Comparison of ENCODE assay signal across 8 mouse cellular contexts in the genomic region with DNA sequence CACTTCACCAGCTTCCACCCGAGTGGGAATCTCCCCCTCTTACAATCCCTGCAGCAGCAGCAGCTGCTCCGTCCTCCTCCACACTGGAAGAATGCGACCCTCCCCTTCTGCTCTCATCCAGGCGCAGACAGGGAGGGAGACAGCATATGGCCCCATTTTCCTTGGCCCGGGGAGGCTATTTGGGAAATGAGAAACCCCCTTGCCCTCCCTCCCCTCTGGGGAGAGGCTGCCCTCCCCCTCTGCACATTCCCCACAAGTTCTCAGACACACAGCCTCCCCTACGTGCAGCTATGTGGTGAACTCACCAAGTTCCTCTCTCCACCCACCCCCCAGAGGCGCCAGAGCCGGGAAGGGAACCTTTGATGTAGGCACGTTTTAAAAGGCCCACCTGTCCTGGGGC. TPM values are rescaled to one million over a fixed set of nuclear protein-coding genes. Genes with fewer than 3 reads are reported as not detected.
A peak's percentile ranks its signal among the peaks of the same experiment; 100 is the strongest.
DNase-seq lines count a peak whose midpoint lies in the region; ATAC-seq and TF ChIP-seq lines count a peak whose summit lies in the region.

No protein-coding gene starts in this region.

- H3K9ac ChIP-seq in hindbrain, postnatal 0 days (replicated peaks; ENCODE audit: low read length), result no peak overlapping the region
- 0 out of 2 replicates have a peak overlapping the region, but pooled peaks have one; percentile 15 for H3K9ac ChIP-seq in embryonic facial prominence, embryonic 14.5 days (ENCODE audit: low read depth, low read length)
- H3K9ac ChIP-seq in limb, embryonic 15.5 days, result no peak overlapping the region
- H3K9ac ChIP-seq in liver, embryonic 12.5 days, result no peak overlapping the region

- peaks cover 92% of the 10 kb centered on the region for H3K27me3 ChIP-seq in hindbrain, embryonic 10.5 days (ENCODE audit: insufficient read depth, poor library complexity, severe bottlenecking)
- H3K27me3 ChIP-seq in hindbrain, postnatal 0 days (ENCODE audit: insufficient read depth, low read length), result peaks cover 19% of the 10 kb centered on the region
- H3K27me3 ChIP-seq in embryonic facial prominence, embryonic 14.5 days (replicated peaks; ENCODE audit: control insufficient read depth, insufficient read depth, low read length), result peaks cover 11% of the 10 kb centered on the region; the same call in 1 of the 2 replicates
- H3K27me3 ChIP-seq in limb, embryonic 15.5 days, result peaks cover 38% of the 10 kb centered on the region
- peaks cover 96% of the 10 kb centered on the region for H3K27me3 ChIP-seq in liver, embryonic 12.5 days (replicated peaks)

- DNase-seq in hindbrain, embryonic 10.5 days (ENCODE audit: low spot score), result peak; percentile 24
- DNase-seq in hindbrain, postnatal 0 days (ENCODE audit: low spot score), result no peak
- DNase-seq in embryo, embryonic 10.5 days (ENCODE audit: low spot score), result peak; percentile 58
- DNase-seq in embryonic facial prominence, embryonic 14.5 days (ENCODE audit: low spot score), result peak; percentile 93
- DNase-seq in cerebellum, postnatal 4 days (ENCODE audit: low spot score in 2 of 2), result no peak
- DNase-seq in ovary, postnatal 36 days (ENCODE audit: low spot score), result no peak

- no peak overlapping the region for H3K4me2 ChIP-seq in hindbrain, postnatal 0 days (ENCODE audit: low read depth, low read length)
- peak overlapping the region; percentile 18 for H3K4me2 ChIP-seq in embryonic facial prominence, embryonic 14.5 days (ENCODE audit: low read depth, low read length)
- H3K4me2 ChIP-seq in limb, embryonic 15.5 days, result peak overlapping the region; percentile 21
- no peak overlapping the region for H3K4me2 ChIP-seq in liver, embryonic 12.5 days

- no peak overlapping the region for H3K27ac ChIP-seq in hindbrain, embryonic 10.5 days
- H3K27ac ChIP-seq in hindbrain, postnatal 0 days, result no peak overlapping the region
- H3K27ac ChIP-seq in embryonic facial prominence, embryonic 14.5 days (replicated peaks; ENCODE audit: low read depth, low read length), result peak overlapping the region; percentile 72
- peak overlapping the region; percentile 79 for H3K27ac ChIP-seq in limb, embryonic 15.5 days
- no peak overlapping the region for H3K27ac ChIP-seq in liver, embryonic 12.5 days

- no peaks in the 10 kb centered on the region for H3K9me3 ChIP-seq in hindbrain, embryonic 10.5 days
- no peaks in the 10 kb centered on the region for H3K9me3 ChIP-seq in hindbrain, postnatal 0 days (ENCODE audit: low read length)
- H3K9me3 ChIP-seq in embryonic facial prominence, embryonic 14.5 days (ENCODE audit: control insufficient read depth, low read length), result no peaks in the 10 kb centered on the region
- no peaks in the 10 kb centered on the region for H3K9me3 ChIP-seq in limb, embryonic 15.5 days
- no peaks in the 10 kb centered on the region for H3K9me3 ChIP-seq in liver, embryonic 12.5 days (replicated peaks)

- no peak overlapping the region for H3K4me3 ChIP-seq in hindbrain, embryonic 10.5 days
- no peak overlapping the region for H3K4me3 ChIP-seq in hindbrain, postnatal 0 days (ENCODE audit: low read length)
- H3K4me3 ChIP-seq in embryonic facial prominence, embryonic 14.5 days (ENCODE audit: low read depth, low read length), result no peak overlapping the region
- H3K4me3 ChIP-seq in limb, embryonic 15.5 days, result no peak overlapping the region
- no peak overlapping the region for H3K4me3 ChIP-seq in liver, embryonic 12.5 days

- peaks cover 12% of the 10 kb centered on the region for H3K4me1 ChIP-seq in hindbrain, embryonic 10.5 days (replicated peaks)
- 0 out of 2 replicates have a peak, but pooled peaks cover 3% of the 10 kb centered on the region for H3K4me1 ChIP-seq in hindbrain, postnatal 0 days (ENCODE audit: insufficient read depth, low read length)
- peaks cover 35% of the 10 kb centered on the region for H3K4me1 ChIP-seq in embryonic facial prominence, embryonic 14.5 days (ENCODE audit: control insufficient read depth, insufficient read depth, low read length)
- peaks cover 42% of the 10 kb centered on the region for H3K4me1 ChIP-seq in limb, embryonic 15.5 days
- no peaks in the 10 kb centered on the region for H3K4me1 ChIP-seq in liver, embryonic 12.5 days

- 5% methylated on average over 9 of the region's 9 CpGs for WGBS in hindbrain, embryonic 10.5 days
- WGBS in hindbrain, postnatal 0 days, result 7% methylated on average over 9 of the region's 9 CpGs
- WGBS in embryonic facial prominence, embryonic 14.5 days, result 0% methylated on average over 9 of the region's 9 CpGs
- WGBS in limb, embryonic 15.5 days, result 1% methylated on average over 9 of the region's 9 CpGs
- WGBS in liver, embryonic 12.5 days (ENCODE audit: insufficient replicate concordance), result 2% methylated on average over 9 of the region's 9 CpGs

- H3K36me3 ChIP-seq in hindbrain, embryonic 10.5 days, result no peaks in the 10 kb centered on the region
- no peaks in the 10 kb centered on the region for H3K36me3 ChIP-seq in hindbrain, postnatal 0 days (ENCODE audit: insufficient read depth, low read length)
- no peaks in the 10 kb centered on the region for H3K36me3 ChIP-seq in embryonic facial prominence, embryonic 14.5 days (ENCODE audit: control insufficient read depth, insufficient read depth, low read length)
- no peaks in the 10 kb centered on the region for H3K36me3 ChIP-seq in limb, embryonic 15.5 days
- no peaks in the 10 kb centered on the region for H3K36me3 ChIP-seq in liver, embryonic 12.5 days

- no peak for ATAC-seq in hindbrain, postnatal 0 days
- peak; percentile 87 for ATAC-seq in embryonic facial prominence, embryonic 14.5 days (ENCODE audit: low read depth)
- ATAC-seq in limb, embryonic 15.5 days (ENCODE audit: insufficient number of reproducible peaks, low FRiP score, low TSS enrichment, low read depth), result peak; percentile 83
- ATAC-seq in liver, embryonic 12.5 days, result no peak

- TF ChIP-seq CTCF in hindbrain, postnatal 0 days (IDR thresholded peaks at IDR 0.05; ENCODE audit: low read depth), result no peak

RNA-seq across cellular contexts. Expression of gene Smug1, which starts 51.6 kb away (rescaled TPM):
- 24.3 TPM in 2 replicates for polyA plus RNA-seq in hindbrain, embryonic 10.5 days (2016; fragmentation: Nextera tagmentation; extraction: Ambion mirVana)
- 22.7 and 40.1 TPM in 2 replicates for total RNA-seq in hindbrain, postnatal 0 days (2014; rRNA removed)
- polyA plus RNA-seq in hindbrain, postnatal 0 days (2015; fragmentation: Nextera tagmentation; extraction: Ambion mirVana), result 11.9 and 13.2 TPM in 2 replicates
- polyA plus RNA-seq in embryonic facial prominence, embryonic 14.5 days (2014; fragmentation: Nextera tagmentation; extraction: Ambion mirVana), result 14.9 and 18.4 TPM in 2 replicates
- 17.0 and 18.3 TPM in 2 replicates for polyA plus RNA-seq in limb, embryonic 15.5 days (2015; fragmentation: Nextera tagmentation; extraction: Ambion mirVana)
- polyA plus RNA-seq in liver, embryonic 12.5 days (2016; fragmentation: Nextera tagmentation; extraction: Ambion mirVana), result 6.7 and 7.8 TPM in 2 replicates

Comparison
In these comparisons a context has a peak if more than half of its experiments do, and no peak if none do; other contexts are left out.
1. DNase-seq: peak in hindbrain, embryonic 10.5 days (single experiment), embryo, embryonic 10.5 days (single experiment) and embryonic facial prominence, embryonic 14.5 days (single experiment); none in hindbrain, postnatal 0 days (single experiment), cerebellum, postnatal 4 days (0 of 2) and ovary, postnatal 36 days (single experiment).
2. H3K27ac ChIP-seq: peak in embryonic facial prominence, embryonic 14.5 days (single experiment) and limb, embryonic 15.5 days (single experiment); none in hindbrain, embryonic 10.5 days (single experiment), hindbrain, postnatal 0 days (single experiment) and liver, embryonic 12.5 days (single experiment).
3. ATAC-seq: peak in embryonic facial prominence, embryonic 14.5 days (single experiment) and limb, embryonic 15.5 days (single experiment); none in hindbrain, postnatal 0 days (single experiment) and liver, embryonic 12.5 days (single experiment).
4. H3K4me2 ChIP-seq: peak in embryonic facial prominence, embryonic 14.5 days (single experiment) and limb, embryonic 15.5 days (single experiment); none in hindbrain, postnatal 0 days (single experiment) and liver, embryonic 12.5 days (single experiment).